Mouse (Mus musculus): ENCODE measurements around the gene Tra2a. TPM values are rescaled to one million over a fixed set of nuclear protein-coding genes. Genes with fewer than 3 reads are reported as not detected.

Gene Tra2a
- total and polyA plus RNA-seq, 3 experiments: 21.0 to 26.4 (median 23.1) TPM

DNA sequence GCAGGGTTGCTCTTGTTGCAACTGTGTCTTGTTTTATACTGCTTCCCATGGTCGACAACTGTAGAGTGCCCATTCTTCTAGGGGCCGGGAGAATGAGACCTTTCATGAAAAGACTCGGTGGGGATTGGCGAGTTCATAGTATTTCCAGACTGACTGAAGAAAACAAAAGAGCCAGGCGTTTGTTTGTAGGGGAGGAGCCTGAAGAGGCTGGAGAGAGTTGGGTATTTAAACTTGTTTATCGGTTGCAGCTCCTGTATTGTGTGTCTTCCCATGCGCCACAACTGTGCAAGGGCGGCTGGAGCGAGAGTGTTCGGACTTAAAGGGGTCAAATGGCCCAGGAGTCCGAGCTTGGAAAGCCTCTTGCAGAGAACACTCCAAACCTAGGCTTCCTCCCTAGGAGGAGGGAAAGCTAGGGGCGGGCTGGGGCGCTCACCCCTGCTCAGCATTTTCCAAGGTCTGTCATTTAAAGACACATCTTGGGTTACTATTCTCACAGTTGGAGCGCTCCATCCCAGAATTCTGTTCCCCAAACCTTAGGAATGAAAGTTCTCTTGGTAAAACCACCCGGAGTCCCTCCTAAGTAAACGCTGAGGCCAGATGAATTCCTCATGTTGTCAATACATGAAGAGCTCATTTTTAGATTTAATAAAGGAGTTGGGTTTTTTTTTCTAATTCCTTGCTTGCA is 43.8 kb downstream of the Tra2a start:
- DNase-seq: peak; percentile 8 to 47
- H3K79me2 ChIP-seq (replicated peaks; ENCODE audit: control insufficient read depth, insufficient read depth, low read length): no peaks in the 10 kb centered on the region
- H3K4me3 ChIP-seq: no peak overlapping the region
- H3K36me3 ChIP-seq (ENCODE audit: control insufficient read depth, insufficient read depth, low read length): no peaks in the 10 kb centered on the region
- H3K27me3 ChIP-seq (ENCODE audit: control insufficient read depth, insufficient read depth, low read length): peaks cover 30% of the 10 kb centered on the region
- H3K4me1 ChIP-seq (ENCODE audit: control insufficient read depth, insufficient read depth, low read length): no peaks in the 10 kb centered on the region
- no peak overlapping the region for H3K9ac ChIP-seq (ENCODE audit: low read depth, low read length)
- no peak overlapping the region for H3K27ac ChIP-seq
- 20% methylated on average over 16 of the region's 16 CpGs for WGBS
- intact Hi-C loops (cut with DNase I): no loop called here
- TF ChIP-seq CTCF (IDR thresholded peaks at IDR 0.05): no peak
- TF ChIP-seq EP300 (IDR thresholded peaks at IDR 0.05; ENCODE audit: insufficient read depth, low read depth, low read length): no peak
- no peak for TF ChIP-seq POLR2A (IDR thresholded peaks at IDR 0.05; ENCODE audit: insufficient read depth, low read depth, low read length)

GRCm38 (mm10) chr6:49219001-49219560 is 44.8 kb downstream of the Tra2a start:
- 47% methylated on average over 4 of the region's 4 CpGs for WGBS
- intact Hi-C loops (cut with DNase I): no loop called here

DNA sequence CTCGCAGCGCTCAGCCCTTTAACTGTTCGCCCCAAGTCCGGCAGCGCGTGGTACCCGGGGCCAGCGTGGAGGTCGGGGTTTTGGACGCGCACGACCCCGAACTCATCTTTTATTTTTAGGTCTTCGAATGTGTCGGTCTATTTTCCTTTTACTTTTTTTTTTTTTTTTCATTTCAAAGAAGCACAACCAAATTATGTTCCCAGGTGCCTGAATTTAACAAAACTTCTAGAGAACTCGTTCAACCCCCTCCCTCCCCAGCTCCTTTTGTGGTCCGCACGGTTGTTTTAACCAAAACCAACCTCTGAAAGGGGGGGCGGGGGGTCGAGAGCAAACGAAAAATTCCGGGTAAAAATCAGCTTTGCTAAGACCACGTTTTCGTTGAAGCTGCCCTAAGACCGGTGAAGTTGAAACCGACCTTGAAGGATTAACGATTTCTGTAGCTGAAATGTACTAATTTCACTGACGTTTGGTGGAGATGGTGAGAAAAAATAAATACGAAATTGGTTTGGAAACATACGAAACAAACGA is 45.5 kb downstream of the Tra2a start:
- Histone ChIP-seq H3K79me2 (replicated peaks; ENCODE audit: control insufficient read depth, insufficient read depth, low read length) (no peaks in the 10 kb centered on the region), H3K36me3 (ENCODE audit: control insufficient read depth, insufficient read depth, low read length) (no peaks in the 10 kb centered on the region), H3K27ac (no peak overlapping the region), H3K27me3 (ENCODE audit: control insufficient read depth, insufficient read depth, low read length) (peaks cover 42% of the 10 kb centered on the region), H3K4me1 (ENCODE audit: control insufficient read depth, insufficient read depth, low read length) (peaks cover 1% of the 10 kb centered on the region; the same call in 1 of the 2 replicates), H3K4me3 (no peak overlapping the region; the same call in 1 of the 2 replicates), H3K9ac (ENCODE audit: low read depth, low read length) (no peak overlapping the region)
- peak in 1 of 2 experiments; percentile 49 for DNase-seq
- 1% methylated on average over 31 of the region's 31 CpGs for WGBS
- intact Hi-C loops (cut with DNase I): no loop called here
- no peak for TF ChIP-seq EP300 (IDR thresholded peaks at IDR 0.05; ENCODE audit: insufficient read depth, low read depth, low read length)
- no peak for TF ChIP-seq CTCF (IDR thresholded peaks at IDR 0.05)
- no peak for TF ChIP-seq POLR2A (IDR thresholded peaks at IDR 0.05; ENCODE audit: insufficient read depth, low read depth, low read length)

More at GRCm38 (mm10) chr6:49219001-49219560, 44.8 kb downstream of the Tra2a start:
- no peak overlapping the region for H3K9ac ChIP-seq (ENCODE audit: low read depth, low read length)
- H3K4me3 ChIP-seq: no peak overlapping the region
- no peak for DNase-seq
- peaks cover 1% of the 10 kb centered on the region; the same call in 1 of the 2 replicates for H3K4me1 ChIP-seq (ENCODE audit: control insufficient read depth, insufficient read depth, low read length)
- no peaks in the 10 kb centered on the region for H3K79me2 ChIP-seq (replicated peaks; ENCODE audit: control insufficient read depth, insufficient read depth, low read length)
- TF ChIP-seq EP300 (IDR thresholded peaks at IDR 0.05; ENCODE audit: insufficient read depth, low read depth, low read length) (no peak), POLR2A (IDR thresholded peaks at IDR 0.05; ENCODE audit: insufficient read depth, low read depth, low read length) (no peak), CTCF (IDR thresholded peaks at IDR 0.05) (no peak)
- H3K27me3 ChIP-seq (ENCODE audit: control insufficient read depth, insufficient read depth, low read length): peaks cover 35% of the 10 kb centered on the region
- H3K27ac ChIP-seq: no peak overlapping the region
- no peaks in the 10 kb centered on the region for H3K36me3 ChIP-seq (ENCODE audit: control insufficient read depth, insufficient read depth, low read length)

DNA sequence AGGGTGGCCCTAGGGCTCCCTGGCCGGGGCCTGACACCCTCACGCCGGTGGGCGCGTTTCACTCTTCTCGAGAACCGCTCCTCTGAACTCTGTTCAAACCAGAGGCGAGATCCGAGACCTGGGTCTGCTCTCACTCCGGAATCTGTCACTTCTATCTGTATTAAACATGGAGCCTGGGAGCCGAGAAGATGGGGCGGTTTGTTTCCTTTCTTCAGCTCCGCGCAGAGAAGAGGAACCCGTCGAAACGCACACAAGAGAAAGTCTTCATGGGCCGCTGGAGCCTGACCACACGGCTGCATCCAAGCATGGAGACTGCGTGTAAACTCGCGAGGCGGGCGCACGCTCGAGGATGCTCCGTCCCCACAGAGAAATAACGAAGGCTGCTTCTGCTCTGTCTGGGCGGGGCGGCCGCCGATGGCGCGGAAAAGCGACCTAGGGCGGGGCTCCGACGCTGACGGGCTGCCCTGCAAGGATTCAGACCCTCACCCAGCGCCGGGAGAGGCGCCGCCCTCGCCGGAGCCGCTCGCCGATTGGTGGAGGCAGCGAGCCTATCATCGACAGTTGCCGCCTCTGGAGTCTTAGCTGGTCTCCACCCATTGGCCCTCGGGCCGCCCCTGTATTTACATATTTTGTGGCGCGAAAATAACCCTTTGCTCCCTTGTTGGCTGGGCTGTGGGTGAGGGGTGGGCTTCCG is 46.1 kb downstream of the Tra2a start:
- Histone ChIP-seq H3K9ac (ENCODE audit: low read depth, low read length) (no peak overlapping the region), H3K27me3 (ENCODE audit: control insufficient read depth, insufficient read depth, low read length) (peaks cover 45% of the 10 kb centered on the region)

DNA sequence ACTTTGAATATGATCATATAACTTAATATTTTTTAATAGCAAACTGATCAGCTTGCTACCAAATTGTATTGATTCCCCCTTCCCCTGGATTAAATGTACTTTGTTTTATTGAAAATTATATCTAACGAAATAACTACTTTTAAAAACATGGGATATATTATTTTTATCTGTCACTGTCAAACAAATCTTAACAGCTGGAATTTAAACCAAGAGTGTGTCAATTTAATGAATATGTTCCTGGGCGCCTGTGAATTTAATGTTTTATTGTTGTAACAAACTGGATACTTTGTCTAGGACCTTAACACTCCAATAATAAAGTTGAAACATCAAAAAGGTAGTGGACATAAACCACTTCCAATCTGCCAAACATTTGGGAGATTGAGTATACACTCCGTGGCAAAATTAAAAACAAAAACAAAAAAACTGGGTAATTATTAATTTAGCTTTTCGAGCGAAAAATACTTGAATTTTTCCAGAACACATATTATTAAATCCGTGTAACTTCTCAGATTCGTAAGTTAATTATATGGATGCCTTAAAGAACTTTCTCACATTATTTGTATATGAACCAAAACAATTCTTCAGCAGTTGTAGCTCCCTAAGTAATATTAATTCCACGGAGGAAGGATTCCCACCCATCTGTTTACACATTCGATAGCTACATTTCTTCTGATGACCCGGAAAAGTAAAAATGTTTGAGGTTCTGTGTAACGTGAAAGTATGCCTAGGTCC is 46.9 kb downstream of the Tra2a start:
- 21% methylated on average over 11 of the region's 11 CpGs for WGBS
- H3K4me1 ChIP-seq (ENCODE audit: control insufficient read depth, insufficient read depth, low read length): peaks cover 1% of the 10 kb centered on the region; the same call in 1 of the 2 replicates
- no peak for DNase-seq
- H3K79me2 ChIP-seq (replicated peaks; ENCODE audit: control insufficient read depth, insufficient read depth, low read length): no peaks in the 10 kb centered on the region
- no peak for TF ChIP-seq CTCF (IDR thresholded peaks at IDR 0.05)
- TF ChIP-seq EP300 (IDR thresholded peaks at IDR 0.05; ENCODE audit: insufficient read depth, low read depth, low read length): no peak
- TF ChIP-seq POLR2A (IDR thresholded peaks at IDR 0.05; ENCODE audit: insufficient read depth, low read depth, low read length): no peak
- intact Hi-C loops (cut with DNase I): loop anchor here (2.0 kb wide), 4 partner anchors 46 to 1962 kb away; no protein-coding TSS in a partner anchor
- H3K36me3 ChIP-seq (ENCODE audit: control insufficient read depth, insufficient read depth, low read length): no peaks in the 10 kb centered on the region
- peaks cover 43% of the 10 kb centered on the region for H3K27me3 ChIP-seq (ENCODE audit: control insufficient read depth, insufficient read depth, low read length)
- H3K27ac ChIP-seq: no peak overlapping the region
- H3K4me3 ChIP-seq: no peak overlapping the region
- H3K9ac ChIP-seq (ENCODE audit: low read depth, low read length): no peak overlapping the region

More for the DNA sequence above, 46.1 kb downstream of the Tra2a start:
- no peaks in the 10 kb centered on the region for H3K36me3 ChIP-seq (ENCODE audit: control insufficient read depth, insufficient read depth, low read length)
- H3K27ac ChIP-seq: no peak overlapping the region
- peaks cover 1% of the 10 kb centered on the region; the same call in 1 of the 2 replicates for H3K4me1 ChIP-seq (ENCODE audit: control insufficient read depth, insufficient read depth, low read length)
- peak; percentile 65 to 70 for DNase-seq
- 2% methylated on average over 56 of the region's 56 CpGs for WGBS
- intact Hi-C loops (cut with DNase I): loop anchor here (2.0 kb wide), 4 partner anchors 45 to 1961 kb away; no protein-coding TSS in a partner anchor
- H3K79me2 ChIP-seq (replicated peaks; ENCODE audit: control insufficient read depth, insufficient read depth, low read length): no peaks in the 10 kb centered on the region
- TF ChIP-seq POLR2A (IDR thresholded peaks at IDR 0.05; ENCODE audit: insufficient read depth, low read depth, low read length) (no peak), EP300 (IDR thresholded peaks at IDR 0.05; ENCODE audit: insufficient read depth, low read depth, low read length) (no peak), CTCF (IDR thresholded peaks at IDR 0.05) (no peak)
- no peak overlapping the region; the same call in 1 of the 2 replicates for H3K4me3 ChIP-seq

All from heart, adult 2 months (tissue).